Mouse (Mus musculus) embryonic fibroblast, embryonic 13.5 days (primary cell): Measurements from ENCODE around the gene Zfp385c. TPM values are rescaled to one million over a fixed set of nuclear protein-coding genes. Genes with fewer than 3 reads are reported as not detected.
A peak's percentile ranks its signal among the peaks of the same experiment; 100 is the strongest.

Experiments used
- H3K27ac ChIP-seq: 2 replicates; pipeline ENCODE4 v1.5.1; 2012; ENCODE audit warnings: low read length, control low read depth, inconsistent platforms; ENCODE audit not compliant: insufficient read depth
- H3K4me1 ChIP-seq: 2 replicates; pipeline ENCODE4 v1.6.1; 2011; ENCODE audit warnings: low read length; ENCODE audit not compliant: control insufficient read depth, insufficient read depth
- H3K4me3 ChIP-seq: 2 replicates; pipeline ENCODE4 v1.5.1; 2011; ENCODE audit warnings: mild to moderate bottlenecking, control low read depth, low read length; ENCODE audit not compliant: insufficient read depth
- CTCF ChIP-seq: IDR thresholded peaks from 2 replicates; pipeline ENCODE4 v1.5.1; 2011; ENCODE audit warnings: mild to moderate bottlenecking, control low read depth, low read length, moderate library complexity, borderline replicate concordance; ENCODE audit not compliant: insufficient read depth
- POLR2A ChIP-seq: IDR thresholded peaks from 2 replicates; pipeline ENCODE4 v1.6.1; 2011; ENCODE audit warnings: low read depth, mild to moderate bottlenecking, control low read depth, low read length, moderate library complexity
- polyA plus RNA-seq: library from polyadenylated mRNA; stranded (reverse); fragments of >200 nt; gene quantifications from 2 replicates; pipeline ENCODE4 v1.2.4, GENCODE M21; 2011; ENCODE audit warnings: low read depth; ENCODE audit not compliant: missing spikeins, insufficient read length

The Zfp385c gene
- polyA plus RNA-seq, 1 experiment = 1.1 TPM

GRCm38 (mm10) chr11:100718462-100718861, 26.2 kb upstream of the Zfp385c start:
- Histone ChIP-seq H3K27ac (no peak overlapping the region), H3K4me3 (no peak overlapping the region), H3K4me1 (peaks cover 23% of the 10 kb centered on the region)
- no peak for TF ChIP-seq CTCF
- TF ChIP-seq POLR2A = no peak

GRCm38 (mm10) chr11:100716649-100717048, 24.4 kb upstream of the Zfp385c start:
- Histone ChIP-seq H3K27ac (no peak overlapping the region), H3K4me1 (peaks cover 20% of the 10 kb centered on the region), H3K4me3 (no peak overlapping the region)
- no peak for TF ChIP-seq POLR2A
- TF ChIP-seq CTCF = no peak

- TF ChIP-seq CTCF (no peak), POLR2A (no peak)
- H3K4me1 ChIP-seq = peaks cover 14% of the 10 kb centered on the region; the same call in 1 of the 2 replicates
- H3K4me3 ChIP-seq = no peak overlapping the region
- H3K27ac ChIP-seq = no peak overlapping the region
Measured at GRCm38 (mm10) chr11:100714948-100715347, 22.7 kb upstream of the Zfp385c start.

- Histone ChIP-seq H3K4me1 (peaks cover 11% of the 10 kb centered on the region; the same call in 1 of the 2 replicates), H3K4me3 (no peak overlapping the region), H3K27ac (peak overlapping the region; percentile 10; the same call in 1 of the 2 replicates)
- TF ChIP-seq CTCF (peak; percentile 76; the same call in 1 of the 2 replicates), POLR2A (no peak)
Measured at GRCm38 (mm10) chr11:100714534-100714915, 22.3 kb upstream of the Zfp385c start.

- TF ChIP-seq POLR2A = peak; percentile 29; the same call in 1 of the 2 replicates
- TF ChIP-seq CTCF = no peak
- Histone ChIP-seq H3K4me1 (peaks cover 11% of the 10 kb centered on the region; the same call in 1 of the 2 replicates), H3K27ac (peak within 1 kb of the TSS; percentile 20), H3K4me3 (no peak within 1 kb of the TSS)
Measured at GRCm38 (mm10) chr11:100713735-100714533, 21.7 kb upstream of the Zfp385c start, which contains the start of gene Hspb9. TSS of gene Hspb9 (plus strand) at chr11:100713850.

GRCm38 (mm10) chr11:100713174-100713573, 20.9 kb upstream of the Zfp385c start:
- no peak overlapping the region for H3K27ac ChIP-seq
- peaks cover 11% of the 10 kb centered on the region; the same call in 1 of the 2 replicates for H3K4me1 ChIP-seq

GRCm38 (mm10) chr11:100711783-100712615, 19.7 kb upstream of the Zfp385c start, which contains the start of gene Kat2a:
TSS of gene Kat2a (minus strand) at chr11:100712465.
- Histone ChIP-seq H3K4me1 (peaks cover 11% of the 10 kb centered on the region; the same call in 1 of the 2 replicates), H3K27ac (no peak within 1 kb of the TSS), H3K4me3 (peak within 1 kb of the TSS; percentile 73)
- TF ChIP-seq CTCF (no peak), POLR2A (peak; percentile 86)

More at GRCm38 (mm10) chr11:100713174-100713573, 20.9 kb upstream of the Zfp385c start:
- H3K4me3 ChIP-seq = no peak overlapping the region
- TF ChIP-seq CTCF (no peak), POLR2A (no peak)

GRCm38 (mm10) chr11:100710977-100711376, 18.7 kb upstream of the Zfp385c start:
- H3K4me1 ChIP-seq = peaks cover 11% of the 10 kb centered on the region; the same call in 1 of the 2 replicates
- H3K27ac ChIP-seq = no peak overlapping the region
- no peak overlapping the region for H3K4me3 ChIP-seq
- no peak for TF ChIP-seq CTCF
- TF ChIP-seq POLR2A = no peak

GRCm38 (mm10) chr11:100710528-100710927, 18.3 kb upstream of the Zfp385c start:
- Histone ChIP-seq H3K27ac (no peak overlapping the region), H3K4me1 (peaks cover 11% of the 10 kb centered on the region; the same call in 1 of the 2 replicates), H3K4me3 (no peak overlapping the region)
- TF ChIP-seq CTCF (no peak), POLR2A (no peak)
